14 mouse cellular contexts compared by ENCODE assay signal in genomic region chr17:15686396-15686795, GRCm38 (mm10).
"Had no signal": no experiment of that assay in that cellular context is flagged by ENCODE, and none has a peak within 500 bp of the region (broad histone marks: within the 10 kb centered on the region; RNA-seq: fewer than 3 reads in every experiment).

No protein-coding gene starts in this region.

- DNase-seq: lung, adult 18-20 months; lung, embryonic 14.5 days; lung, postnatal 10 days; lung, postnatal 4 days; midbrain, embryonic 14.5 days; right cerebral cortex, postnatal 14 days had no signal

- H3K27ac ChIP-seq: liver, embryonic 12.5 days; liver, embryonic 14.5 days; midbrain, embryonic 10.5 days; midbrain, embryonic 12.5 days; neural tube, embryonic 12.5 days; stomach, embryonic 15.5 days; stomach, postnatal 0 days had no signal

- H3K4me3 ChIP-seq: liver, embryonic 12.5 days; midbrain, embryonic 10.5 days; midbrain, embryonic 12.5 days; myocyte; neural tube, embryonic 12.5 days; stomach, embryonic 15.5 days had no signal

- H3K4me1 ChIP-seq: liver, embryonic 12.5 days; midbrain, embryonic 12.5 days; neural tube, embryonic 12.5 days; stomach, embryonic 15.5 days had no signal

- H3K36me3 ChIP-seq: liver, embryonic 12.5 days; midbrain, embryonic 10.5 days; midbrain, embryonic 12.5 days; neural tube, embryonic 12.5 days; stomach, embryonic 15.5 days had no signal

- H3K27me3 ChIP-seq: liver, embryonic 12.5 days; midbrain, embryonic 12.5 days; neural tube, embryonic 12.5 days; stomach, embryonic 15.5 days had no signal
